Mouse (Mus musculus): Measurements from ENCODE around the gene Rpap2. TPM values are rescaled to one million over a fixed set of nuclear protein-coding genes. Genes with fewer than 3 reads are reported as not detected.
A peak's percentile ranks its signal among the peaks of the same experiment; 100 is the strongest.

The Rpap2 gene
- 5.7 and 8.1 TPM in 2 replicates for polyA plus RNA-seq (2015; fragmentation: Nextera tagmentation; extraction: Ambion mirVana)

- WGBS (ENCODE audit: insufficient replicate concordance) = under 1% methylated on average over 52 of the region's 64 CpGs
- no peaks in the 10 kb centered on the region for H3K9me3 ChIP-seq (replicated peaks)
These were observed at the start of gene Rpap2, which contains the start of gene Glmn for GRCm38 (mm10) chr5:107597301-107598077. Rpap2 (plus strand) TSS chr5:107597373. Glmn (minus strand) TSS chr5:107597888.

GRCm38 (mm10) chr5:107547955-107548354 is 49.2 kb upstream of the Rpap2 start:
- Histone ChIP-seq H3K4me3 (replicated peaks) (no peak overlapping the region), H3K4me1 (replicated peaks) (peaks cover 21% of the 10 kb centered on the region), H3K9me3 (replicated peaks) (no peaks in the 10 kb centered on the region), H3K27me3 (no peaks in the 10 kb centered on the region), H3K36me3 (0 out of 2 replicates have a peak, but pooled peaks cover 6% of the 10 kb centered on the region), H3K27ac (peak overlapping the region; percentile 83), H3K4me2 (peak overlapping the region; percentile 34; the same call in 1 of the 2 replicates), H3K9ac (peak overlapping the region; percentile 47)
- ATAC-seq (ENCODE audit: low read depth) (peak; percentile 100), DNase-seq (peak; percentile 33)
- WGBS (ENCODE audit: insufficient replicate concordance) = 21% methylated on average over 3 of the region's 3 CpGs

More at GRCm38 (mm10) chr5:107597301-107598077, at the start of gene Rpap2, which contains the start of gene Glmn:
- peak within 1 kb of the TSS; percentile 73 for H3K4me3 ChIP-seq (replicated peaks)
- H3K27ac ChIP-seq = peak within 1 kb of the TSS; percentile 76
- peaks cover 13% of the 10 kb centered on the region for H3K36me3 ChIP-seq
- peak within 1 kb of the TSS; percentile 81 for H3K9ac ChIP-seq
- H3K4me2 ChIP-seq = peak within 1 kb of the TSS; percentile 84
- H3K4me1 ChIP-seq (replicated peaks) = peaks cover 16% of the 10 kb centered on the region
- H3K27me3 ChIP-seq = no peaks in the 10 kb centered on the region
- DNase-seq (peak; percentile 79), ATAC-seq (ENCODE audit: low read depth) (peak; percentile 95)

- peak; percentile 57 for ATAC-seq (ENCODE audit: low read depth)
- no peak overlapping the region for H3K9ac ChIP-seq
These were observed 48.7 kb upstream of the Rpap2 start for GRCm38 (mm10) chr5:107548444-107548843.

GRCm38 (mm10) chr5:107554336-107554735 is 42.8 kb upstream of the Rpap2 start:
- WGBS (ENCODE audit: insufficient replicate concordance) = 68% methylated on average over 5 of the region's 5 CpGs
- peaks cover 3% of the 10 kb centered on the region; the same call in 1 of the 2 replicates for H3K4me1 ChIP-seq (replicated peaks)
- DNase-seq = no peak
- H3K9me3 ChIP-seq (replicated peaks) = no peaks in the 10 kb centered on the region
- H3K4me3 ChIP-seq (replicated peaks) = no peak overlapping the region
- no peak for ATAC-seq (ENCODE audit: low read depth)
- H3K4me2 ChIP-seq = no peak overlapping the region
- no peaks in the 10 kb centered on the region for H3K27me3 ChIP-seq
- no peak overlapping the region for H3K9ac ChIP-seq
- no peak overlapping the region for H3K27ac ChIP-seq
- H3K36me3 ChIP-seq = 0 out of 2 replicates have a peak, but pooled peaks cover 6% of the 10 kb centered on the region

More at GRCm38 (mm10) chr5:107548444-107548843, 48.7 kb upstream of the Rpap2 start:
- Histone ChIP-seq H3K4me1 (replicated peaks) (peaks cover 21% of the 10 kb centered on the region), H3K9me3 (replicated peaks) (no peaks in the 10 kb centered on the region), H3K36me3 (0 out of 2 replicates have a peak, but pooled peaks cover 6% of the 10 kb centered on the region), H3K27ac (peak overlapping the region; percentile 83), H3K27me3 (no peaks in the 10 kb centered on the region), H3K4me3 (replicated peaks) (no peak overlapping the region), H3K4me2 (no peak overlapping the region)
- peak; percentile 11 for DNase-seq
- WGBS (ENCODE audit: insufficient replicate concordance) = 68% methylated on average over 3 of the region's 3 CpGs

GRCm38 (mm10) chr5:107556969-107557368 is 40.2 kb upstream of the Rpap2 start:
- no peaks in the 10 kb centered on the region for H3K9me3 ChIP-seq (replicated peaks)
- no peak overlapping the region for H3K9ac ChIP-seq
- ATAC-seq (ENCODE audit: low read depth) (peak; percentile 81), DNase-seq (no peak)
- no peak overlapping the region for H3K4me3 ChIP-seq (replicated peaks)
- peaks cover 3% of the 10 kb centered on the region; the same call in 1 of the 2 replicates for H3K4me1 ChIP-seq (replicated peaks)
- no peak overlapping the region for H3K4me2 ChIP-seq
- 53% methylated on average over 3 of the region's 3 CpGs for WGBS (ENCODE audit: insufficient replicate concordance)
- peaks cover 9% of the 10 kb centered on the region for H3K36me3 ChIP-seq
- H3K27me3 ChIP-seq = no peaks in the 10 kb centered on the region
- H3K27ac ChIP-seq = no peak overlapping the region

- 87% methylated on average over 9 of the region's 9 CpGs for WGBS (ENCODE audit: insufficient replicate concordance)
- Histone ChIP-seq H3K9me3 (replicated peaks) (no peaks in the 10 kb centered on the region), H3K36me3 (peaks cover 51% of the 10 kb centered on the region), H3K9ac (no peak overlapping the region), H3K27me3 (no peaks in the 10 kb centered on the region), H3K4me1 (replicated peaks) (no peaks in the 10 kb centered on the region), H3K4me3 (replicated peaks) (no peak overlapping the region), H3K4me2 (no peak overlapping the region), H3K27ac (no peak overlapping the region)
- no peak for DNase-seq
- no peak for ATAC-seq (ENCODE audit: low read depth)
These were observed 28.0 kb upstream of the Rpap2 start for GRCm38 (mm10) chr5:107569148-107569547.

- ATAC-seq (ENCODE audit: low read depth) = no peak
- Histone ChIP-seq H3K9me3 (replicated peaks) (no peaks in the 10 kb centered on the region), H3K9ac (peak overlapping the region; percentile 81), H3K4me2 (peak overlapping the region; percentile 84), H3K36me3 (peaks cover 18% of the 10 kb centered on the region), H3K27ac (peak overlapping the region; percentile 76; the same call in 1 of the 2 replicates), H3K4me3 (replicated peaks) (peak overlapping the region; percentile 73), H3K4me1 (replicated peaks) (peaks cover 16% of the 10 kb centered on the region), H3K27me3 (no peaks in the 10 kb centered on the region)
- no peak for DNase-seq
- 17% methylated on average over 4 of the region's 4 CpGs for WGBS (ENCODE audit: insufficient replicate concordance)
These were observed 1.2 kb downstream of the Rpap2 start for GRCm38 (mm10) chr5:107598380-107598779.

- no peaks in the 10 kb centered on the region for H3K27me3 ChIP-seq
- DNase-seq (peak; percentile 41), ATAC-seq (ENCODE audit: low read depth) (no peak)
- H3K36me3 ChIP-seq = peaks cover 17% of the 10 kb centered on the region
- H3K9ac ChIP-seq = no peak overlapping the region
- H3K4me2 ChIP-seq = no peak overlapping the region
- WGBS (ENCODE audit: insufficient replicate concordance) = 0% methylated on average over 2 of the region's 2 CpGs
- H3K27ac ChIP-seq = no peak overlapping the region
- H3K9me3 ChIP-seq (replicated peaks) = no peaks in the 10 kb centered on the region
- no peak overlapping the region for H3K4me3 ChIP-seq (replicated peaks)
- H3K4me1 ChIP-seq (replicated peaks) = peaks cover 4% of the 10 kb centered on the region; the same call in 1 of the 2 replicates
These were observed 14.1 kb downstream of the Rpap2 start for GRCm38 (mm10) chr5:107611224-107611623.

- H3K36me3 ChIP-seq = peaks cover 9% of the 10 kb centered on the region; the same call in 1 of the 2 replicates
- ATAC-seq (ENCODE audit: low read depth) = no peak
- peaks cover 8% of the 10 kb centered on the region; the same call in 1 of the 2 replicates for H3K4me1 ChIP-seq (replicated peaks)
- no peaks in the 10 kb centered on the region for H3K27me3 ChIP-seq
- H3K9ac ChIP-seq = no peak overlapping the region
- H3K9me3 ChIP-seq (replicated peaks) = no peaks in the 10 kb centered on the region
- WGBS (ENCODE audit: insufficient replicate concordance) = 78% methylated on average over 6 of the region's 6 CpGs
- H3K4me2 ChIP-seq = no peak overlapping the region
- no peak overlapping the region for H3K27ac ChIP-seq
- no peak for DNase-seq
- H3K4me3 ChIP-seq (replicated peaks) = no peak overlapping the region
These were observed 20.8 kb downstream of the Rpap2 start for GRCm38 (mm10) chr5:107617986-107618385.

GRCm38 (mm10) chr5:107621327-107621726 is 24.2 kb downstream of the Rpap2 start:
- Histone ChIP-seq H3K36me3 (peaks cover 7% of the 10 kb centered on the region), H3K4me3 (replicated peaks) (no peak overlapping the region), H3K27ac (0 out of 2 replicates have a peak overlapping the region, but pooled peaks have one; percentile 35), H3K4me2 (no peak overlapping the region), H3K4me1 (replicated peaks) (peaks cover 4% of the 10 kb centered on the region; the same call in 1 of the 2 replicates), H3K9me3 (replicated peaks) (no peaks in the 10 kb centered on the region), H3K9ac (no peak overlapping the region), H3K27me3 (no peaks in the 10 kb centered on the region)
- peak; percentile 74; the same call in 1 of the 2 replicates for ATAC-seq (ENCODE audit: low read depth)
- WGBS (ENCODE audit: insufficient replicate concordance) = 48% methylated on average over 3 of the region's 3 CpGs
- DNase-seq = no peak

- Histone ChIP-seq H3K9ac (no peak overlapping the region), H3K4me3 (replicated peaks) (no peak overlapping the region), H3K9me3 (replicated peaks) (no peaks in the 10 kb centered on the region), H3K27me3 (no peaks in the 10 kb centered on the region), H3K36me3 (peaks cover 21% of the 10 kb centered on the region), H3K4me2 (no peak overlapping the region), H3K27ac (no peak overlapping the region), H3K4me1 (replicated peaks) (no peaks in the 10 kb centered on the region)
- no peak for ATAC-seq (ENCODE audit: low read depth)
- WGBS (ENCODE audit: insufficient replicate concordance) = 80% methylated on average over 4 of the region's 4 CpGs
- DNase-seq = no peak
These were observed 36.5 kb downstream of the Rpap2 start for GRCm38 (mm10) chr5:107633651-107634050.

Measured in liver, embryonic 13.5 days (tissue).